Mouse (Mus musculus): ENCODE measurements around the gene Bin2.

- TF ChIP-seq POLR2A (IDR thresholded peaks at IDR 0.05; ENCODE audit: control insufficient read depth, extremely low read depth, insufficient read depth, low read length, poor library complexity) (no peak), CTCF (IDR thresholded peaks at IDR 0.05; ENCODE audit: borderline replicate concordance, control insufficient read depth, extremely low read depth, insufficient read depth, low read length, poor library complexity) (no peak)
Observed at GRCm38 (mm10) chr15:100616221-100616620, 53.1 kb downstream of the Bin2 start.

All from thymus, adult 2 months (tissue).